Mouse (Mus musculus) embryonic facial prominence, embryonic 10.5 days (tissue): ENCODE results near the gene Tmem138. TPM values are rescaled to one million over a fixed set of nuclear protein-coding genes. Genes with fewer than 3 reads are reported as not detected.

ENCODE experiments used
- DNase-seq: peaks from one replicate; pipeline ENCODE4 v3.0.0-alpha.2; 2017; ENCODE audit warnings: low spot score
- H3K27ac ChIP-seq: fragments of 300-500 bp; sonication (generic); replicated peaks from 2 replicates; pipeline ENCODE4 v1.5.1; 2016; ENCODE audit warnings: mild to moderate bottlenecking
- H3K27me3 ChIP-seq: fragments of 300-500 bp; sonication (generic); replicated peaks from 2 replicates; pipeline ENCODE4 v1.6.1; 2016; ENCODE audit warnings: low read depth, mild to moderate bottlenecking; ENCODE audit not compliant: poor library complexity, severe bottlenecking
- H3K36me3 ChIP-seq: fragments of 300-500 bp; sonication (generic); replicated peaks from 2 replicates; pipeline ENCODE4 v1.6.1; 2016; ENCODE audit warnings: mild to moderate bottlenecking, moderate library complexity
- H3K4me1 ChIP-seq: fragments of 300-500 bp; sonication (generic); 2 replicates; pipeline ENCODE4 v1.6.1; 2016
- H3K4me3 ChIP-seq: fragments of 300-500 bp; sonication (generic); 2 replicates; pipeline ENCODE4 v1.5.1; 2016; ENCODE audit warnings: mild to moderate bottlenecking, moderate library complexity
- H3K9me3 ChIP-seq: fragments of 300-500 bp; sonication (generic); 2 replicates; pipeline ENCODE4 v1.6.1; 2016; ENCODE audit warnings: mild to moderate bottlenecking
- WGBS: fragments of 180-500 bp; shearing (Covaris S2); methylation state at CpG from one replicate; pipeline ENCODE4 v1.1.7; 2016; 5-methylcytosine and 5-hydroxymethylcytosine counted together
- polyA plus RNA-seq: library from polyadenylated mRNA; unstranded; fragments of >200 nt; fragmentation: Nextera tagmentation; extraction: Ambion mirVana; gene quantifications from 2 replicates; pipeline ENCODE4 v1.2.1, GENCODE M21; 2016

The Tmem138 gene
- polyA plus RNA-seq, 1 experiment from 2014 or later: 52.6 TPM

- Histone ChIP-seq H3K9me3 (no peaks in the 10 kb centered on the region), H3K4me3 (peak overlapping the region; percentile 97), H3K27me3 (no peaks in the 10 kb centered on the region), H3K27ac (peak overlapping the region; percentile 100), H3K36me3 (peaks cover 36% of the 10 kb centered on the region), H3K4me1 (peaks cover 30% of the 10 kb centered on the region)
- no peak for DNase-seq
- WGBS: under 1% methylated on average over 19 of the region's 19 CpGs
Observed at GRCm38 (mm10) chr19:10524784-10525105, 52.4 kb downstream of the Tmem138 start.

- Histone ChIP-seq H3K4me3 (peak overlapping the region; percentile 97), H3K36me3 (peaks cover 26% of the 10 kb centered on the region), H3K9me3 (no peaks in the 10 kb centered on the region), H3K27me3 (no peaks in the 10 kb centered on the region), H3K4me1 (peaks cover 30% of the 10 kb centered on the region), H3K27ac (no peak overlapping the region)
- WGBS: 84% methylated on average over 5 of the region's 5 CpGs
- DNase-seq: no peak
Observed at GRCm38 (mm10) chr19:10523483-10524080, 53.6 kb downstream of the Tmem138 start.

- DNase-seq: no peak
- Histone ChIP-seq H3K9me3 (no peaks in the 10 kb centered on the region), H3K36me3 (peaks cover 21% of the 10 kb centered on the region), H3K4me3 (no peak overlapping the region), H3K27me3 (no peaks in the 10 kb centered on the region), H3K27ac (no peak overlapping the region), H3K4me1 (peaks cover 28% of the 10 kb centered on the region)
- WGBS: 79% methylated on average over 1 of the region's 1 CpGs
Observed at GRCm38 (mm10) chr19:10521926-10522325, 55.2 kb downstream of the Tmem138 start.

Other genes with a start within 250 kb of the Tmem138 start
- 0.44 and 0.64 TPM in 2 replicates for gene Syt7, start 188.3 kb downstream of the Tmem138 start, polyA plus RNA-seq
- 0.29 and 0.52 TPM in 2 replicates for gene Lrrc10b, start 119.9 kb downstream of the Tmem138 start, polyA plus RNA-seq
- gene Ppp1r32, start 94.4 kb downstream of the Tmem138 start, polyA plus RNA-seq: 0.29 and 0.39 TPM in 2 replicates
- gene Cpsf7, start 52.1 kb downstream of the Tmem138 start, polyA plus RNA-seq: 54.5 and 55.3 TPM in 2 replicates
- 62.2 and 64.0 TPM in 2 replicates for gene Sdhaf2, start 51.2 kb downstream of the Tmem138 start, polyA plus RNA-seq
- 62.2 and 68.6 TPM in 2 replicates for gene Tmem216, start 21.1 kb downstream of the Tmem138 start, polyA plus RNA-seq
- gene Cyb561a3, start 190 bp downstream of the Tmem138 start, polyA plus RNA-seq: 12.8 and 13.9 TPM in 2 replicates
- 483 and 491 TPM in 2 replicates for gene Ddb1, start 28.0 kb upstream of the Tmem138 start, polyA plus RNA-seq
- gene Tkfc, start 28.3 kb upstream of the Tmem138 start, polyA plus RNA-seq: 22.1 and 22.4 TPM in 2 replicates
- 1.8 and 2.0 TPM in 2 replicates for gene Vwce, start 56.9 kb upstream of the Tmem138 start, polyA plus RNA-seq
- not detected in 2 replicates for gene Pga5, start 100.7 kb upstream of the Tmem138 start, polyA plus RNA-seq
- 37.6 and 40.8 TPM in 2 replicates for gene Vps37c, start 111.4 kb upstream of the Tmem138 start, polyA plus RNA-seq
- gene Cd5, start 161.6 kb upstream of the Tmem138 start, polyA plus RNA-seq: 0.15 and 0.19 TPM in 2 replicates